Mouse (Mus musculus): ENCODE data around the gene Ccdc13.
A peak's percentile ranks its signal among the peaks of the same experiment; 100 is the strongest.

Gene Ccdc13

GRCm38 (mm10) chr9:121838829-121839621, at the start of gene Ccdc13:
TSS of gene Ccdc13 (minus strand) at chr9:121839461.
- peak; percentile 48 to 61 for DNase-seq (ENCODE audit: low spot score in 2 of 2)

DNA sequence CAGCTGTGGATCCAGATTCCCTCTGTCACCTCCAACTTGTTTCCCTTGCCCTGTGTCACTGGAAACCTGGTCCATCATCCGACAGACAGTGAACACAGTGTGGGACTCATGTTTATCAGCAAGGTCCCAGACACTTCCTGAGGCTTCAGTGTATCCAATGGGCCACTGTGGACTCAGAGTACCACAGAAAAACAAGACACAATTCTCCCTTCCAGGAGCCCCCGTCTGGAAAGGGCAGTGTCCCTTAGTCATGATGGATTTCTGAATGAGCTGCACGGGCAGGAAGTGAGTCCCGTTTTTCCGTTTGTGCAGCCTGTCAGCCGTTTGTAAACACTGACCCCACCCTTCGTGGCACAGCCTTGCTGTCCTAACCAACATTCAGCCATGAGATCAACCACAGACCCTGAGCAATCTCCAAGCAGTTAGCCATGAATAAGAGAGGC, 42.8 kb upstream of the Ccdc13 start:
- DNase-seq (ENCODE audit: low spot score in 2 of 2) = no peak

DNA sequence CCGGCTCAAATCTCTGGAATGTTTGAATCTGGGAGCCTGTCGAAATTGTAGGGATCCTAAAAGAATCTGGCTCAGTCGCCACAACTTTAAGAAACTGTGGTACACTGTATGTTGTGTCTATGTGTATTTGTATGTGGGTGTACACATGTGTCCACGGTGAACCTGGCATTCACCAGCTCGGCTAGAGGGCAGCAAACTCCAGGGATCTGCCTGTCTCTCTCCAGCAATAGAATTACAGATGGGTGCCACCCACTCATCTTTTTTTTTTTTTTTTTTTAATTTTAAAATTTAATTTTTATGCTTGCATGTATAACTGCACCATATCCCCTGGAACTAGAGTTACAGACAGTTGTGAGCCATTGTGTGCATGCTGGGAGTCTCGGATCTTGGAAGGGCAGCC, 42.0 kb upstream of the Ccdc13 start:
- DNase-seq (ENCODE audit: low spot score in 2 of 2) = no peak

GRCm38 (mm10) chr9:121880840-121881239, 41.6 kb upstream of the Ccdc13 start:
- DNase-seq (ENCODE audit: low spot score in 2 of 2) = peak; percentile 53 to 68

- DNase-seq (ENCODE audit: low spot score in 2 of 2) = no peak
Observed at GRCm38 (mm10) chr9:121877052-121877740, 37.9 kb upstream of the Ccdc13 start.

DNA sequence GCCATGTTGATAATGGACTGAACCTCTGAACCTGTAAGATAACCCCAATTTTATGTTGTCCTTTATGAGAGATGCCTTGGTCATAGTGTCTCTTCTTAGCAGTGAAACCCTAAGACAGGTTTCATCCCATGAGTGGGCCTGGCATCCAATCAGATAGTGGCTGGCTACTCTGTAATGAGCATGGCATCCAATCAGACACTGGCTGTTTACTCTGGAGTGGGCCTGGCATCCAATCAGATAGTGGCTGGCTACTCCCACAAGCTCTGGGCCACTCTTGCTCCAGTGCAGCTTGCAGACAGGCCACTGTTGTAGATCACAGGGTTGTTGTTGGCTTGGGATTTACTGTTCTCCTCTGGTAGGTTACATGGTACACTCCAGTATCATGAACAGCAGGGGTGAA, 34.3 kb upstream of the Ccdc13 start:
- no peak for DNase-seq (ENCODE audit: low spot score in 2 of 2)

DNA sequence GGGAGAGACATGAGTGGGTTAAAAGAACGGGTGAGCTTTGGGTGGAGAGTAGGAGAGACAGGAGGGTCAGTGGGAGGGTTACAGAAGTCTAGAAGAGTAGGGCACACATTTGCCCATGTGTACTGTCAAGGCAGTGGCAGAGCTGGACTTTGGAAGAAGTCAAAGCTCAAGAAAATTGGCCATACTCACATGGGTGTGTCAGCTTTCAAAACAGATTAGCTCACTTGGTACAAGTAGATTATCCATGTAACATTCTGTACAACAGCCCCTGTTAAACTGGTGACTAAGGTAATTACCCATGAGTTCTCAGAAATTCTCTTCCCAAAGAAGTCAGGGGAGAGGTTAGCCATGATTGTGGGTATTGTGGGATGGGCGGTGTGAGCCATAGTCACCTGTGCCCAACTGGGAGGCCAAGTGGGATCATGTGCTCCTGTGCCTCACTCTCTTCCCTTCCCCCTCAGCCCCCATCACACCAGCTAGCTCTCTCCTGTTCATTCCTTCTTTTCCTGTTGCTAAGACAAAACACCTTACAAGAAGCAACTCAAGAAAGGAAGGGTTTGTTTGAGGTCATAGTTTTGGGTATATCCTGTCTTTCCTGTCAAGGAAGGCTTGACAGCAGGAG, 32.9 kb upstream of the Ccdc13 start:
- no peak for DNase-seq (ENCODE audit: low spot score in 2 of 2)

GRCm38 (mm10) chr9:121869973-121870515, 30.8 kb upstream of the Ccdc13 start:
- DNase-seq (ENCODE audit: low spot score in 2 of 2) = no peak

DNA sequence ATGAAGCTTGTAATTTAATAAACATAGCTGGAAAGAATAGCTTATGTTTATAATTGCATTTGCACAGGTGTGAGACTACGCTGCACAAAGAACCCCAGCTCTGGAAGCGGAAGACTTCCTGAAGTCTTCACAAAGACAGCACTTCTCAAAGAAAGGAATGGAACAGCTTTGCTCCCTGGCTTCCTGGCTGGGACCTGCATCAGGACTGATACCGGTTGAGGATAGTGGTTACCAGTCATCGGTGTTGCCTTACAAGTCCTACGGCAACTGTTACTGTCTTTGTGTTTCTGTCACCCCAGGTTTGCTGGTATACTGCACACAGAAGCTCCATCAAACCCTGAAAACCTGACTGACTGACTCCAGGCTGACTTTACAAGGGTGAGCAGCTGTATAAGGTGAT, 30.2 kb upstream of the Ccdc13 start:
- no peak for DNase-seq (ENCODE audit: low spot score in 2 of 2)

DNA sequence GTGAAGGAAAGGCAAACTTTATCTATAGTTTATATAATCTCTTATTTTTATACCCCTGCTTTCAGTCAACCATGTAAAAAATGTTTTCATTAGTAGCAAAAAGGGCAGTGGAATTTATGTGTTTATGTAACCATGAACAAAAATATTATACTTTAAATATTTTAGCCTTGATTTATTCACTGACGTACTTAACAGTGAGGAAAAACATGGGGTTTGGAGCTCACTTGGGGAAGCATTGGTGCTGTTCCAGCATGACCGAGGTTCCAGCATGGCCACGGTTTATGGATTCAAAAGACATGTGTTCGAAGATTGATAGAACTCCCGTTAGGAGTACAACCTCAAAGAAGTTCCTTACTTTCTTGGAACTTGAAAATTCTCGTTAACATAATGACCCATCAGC, 29.0 kb upstream of the Ccdc13 start:
- DNase-seq (ENCODE audit: low spot score in 2 of 2) = no peak

GRCm38 (mm10) chr9:121867632-121868031, 28.4 kb upstream of the Ccdc13 start:
- no peak for DNase-seq (ENCODE audit: low spot score in 2 of 2)

GRCm38 (mm10) chr9:121865425-121866008, 26.3 kb upstream of the Ccdc13 start:
- DNase-seq (ENCODE audit: low spot score in 2 of 2) = no peak

- no peak for DNase-seq (ENCODE audit: low spot score in 2 of 2)
Observed at GRCm38 (mm10) chr9:121864837-121865236, 25.6 kb upstream of the Ccdc13 start.

DNA sequence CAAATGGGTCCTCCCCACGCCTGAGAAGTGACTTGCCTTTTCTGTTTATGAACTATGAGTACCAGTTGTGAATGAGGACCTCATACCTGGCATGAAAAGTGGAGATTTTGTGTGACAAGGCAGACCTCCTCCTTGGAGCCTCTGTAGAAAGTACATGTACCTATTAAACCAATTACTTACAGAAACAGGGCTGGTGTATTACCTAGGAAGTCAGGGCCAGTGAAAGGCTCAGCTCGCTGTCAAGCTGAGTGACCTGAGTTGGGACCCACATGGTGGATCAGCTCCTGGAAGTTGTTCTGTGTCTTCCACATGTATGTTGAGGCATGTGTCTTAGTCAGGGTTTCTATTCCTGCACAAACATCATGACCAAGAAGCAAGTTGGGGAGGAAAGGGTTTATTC, 21.7 kb upstream of the Ccdc13 start:
- no peak for DNase-seq (ENCODE audit: low spot score in 2 of 2)

GRCm38 (mm10) chr9:121859345-121859744, 20.1 kb upstream of the Ccdc13 start:
- no peak for DNase-seq (ENCODE audit: low spot score in 2 of 2)

DNA sequence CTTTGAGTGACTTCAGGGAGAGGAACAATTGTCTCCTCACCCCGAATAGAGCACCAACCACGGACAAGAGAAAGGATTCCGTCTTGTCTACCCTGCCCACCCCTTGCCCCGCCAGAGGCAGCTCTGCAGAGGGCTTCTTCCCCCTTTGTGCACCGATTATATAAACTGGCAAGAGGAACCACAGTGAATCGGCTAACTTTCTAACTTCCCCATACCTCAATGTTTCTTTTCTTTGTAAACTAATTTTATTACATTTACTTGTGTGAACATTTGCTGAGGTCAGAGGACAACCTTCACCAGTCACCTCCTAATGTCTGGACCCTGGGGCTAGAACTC, 18.9 kb upstream of the Ccdc13 start, which contains the start of gene Higd1a:
Gene Higd1a (minus strand): TSS at position 210 of the 336 bp plus-strand sequence.
- no peak for DNase-seq (ENCODE audit: low spot score in 2 of 2)

DNA sequence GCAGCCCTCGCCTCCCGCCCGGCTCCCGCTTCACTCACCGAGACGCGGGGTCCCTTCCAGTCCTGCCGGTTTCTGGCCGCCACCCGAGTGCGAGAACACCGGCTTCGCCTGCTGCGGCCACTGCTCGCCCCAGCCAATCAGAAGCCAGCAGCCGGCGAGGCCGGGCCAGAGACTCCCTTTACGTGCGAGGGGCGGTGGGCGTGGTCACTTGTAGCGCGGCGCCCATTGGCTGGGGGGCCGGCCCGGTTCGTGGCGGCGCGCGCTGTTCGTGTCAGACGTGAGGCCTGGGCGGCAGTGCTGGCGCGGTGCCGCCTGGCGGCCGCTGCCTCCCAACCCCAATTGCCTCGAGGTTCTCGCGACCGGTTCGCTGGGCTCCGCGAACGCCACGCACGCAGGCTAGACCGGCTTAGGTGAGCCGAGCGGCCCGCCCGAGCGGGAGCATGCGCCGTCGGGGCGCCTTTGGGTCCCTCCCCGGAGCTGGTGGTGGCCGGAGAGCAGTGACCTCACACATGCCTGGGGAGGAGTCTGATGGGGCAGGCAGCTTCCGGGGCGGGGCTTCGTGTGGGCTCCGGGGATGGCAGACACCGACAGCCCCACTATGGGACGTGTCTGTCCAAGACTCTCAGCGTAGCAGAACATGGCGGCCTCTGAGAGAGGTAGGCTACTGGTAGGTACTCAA, 18.4 kb upstream of the Ccdc13 start:
- DNase-seq (ENCODE audit: low spot score in 2 of 2) = peak; percentile 96 to 97

DNA sequence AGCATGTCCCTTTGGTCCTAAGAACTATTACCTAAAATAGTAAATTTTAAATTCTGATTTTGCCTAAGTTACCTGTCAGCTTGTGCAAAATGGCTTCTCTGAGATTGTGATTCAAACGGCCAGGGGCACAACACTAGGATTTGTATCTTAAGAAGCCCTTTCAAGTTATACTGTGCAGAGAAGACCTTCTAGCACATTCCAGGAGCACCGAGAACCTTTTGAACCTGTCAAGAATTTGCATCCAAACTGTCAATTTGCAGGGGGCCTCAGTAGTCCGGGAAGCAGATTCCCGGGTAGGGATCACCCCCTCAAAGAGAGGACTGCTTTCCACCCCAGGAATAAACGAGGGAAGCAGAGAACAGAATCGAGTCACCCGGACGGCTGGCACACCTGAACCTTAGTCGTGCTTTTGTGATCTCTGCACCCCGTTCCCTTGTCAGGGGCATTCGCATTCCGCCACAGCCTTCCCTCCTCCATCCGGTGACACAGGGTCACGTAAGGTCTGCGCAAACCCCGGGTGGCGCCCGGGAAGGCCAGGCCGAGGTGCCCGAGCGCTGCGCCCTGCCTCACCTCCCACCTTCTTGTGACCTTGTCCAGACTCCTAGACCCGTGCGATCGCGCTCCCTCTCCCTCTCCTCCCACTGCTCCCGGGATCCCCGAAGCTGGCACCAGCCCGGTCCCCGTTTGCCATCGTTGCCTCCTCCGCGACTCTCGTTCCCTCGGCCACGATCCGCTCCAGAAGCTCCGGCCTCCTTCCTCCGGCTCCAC, 17.6 kb upstream of the Ccdc13 start:
- DNase-seq (ENCODE audit: low spot score in 2 of 2) = peak in 1 of 2 experiments; percentile 37

DNA sequence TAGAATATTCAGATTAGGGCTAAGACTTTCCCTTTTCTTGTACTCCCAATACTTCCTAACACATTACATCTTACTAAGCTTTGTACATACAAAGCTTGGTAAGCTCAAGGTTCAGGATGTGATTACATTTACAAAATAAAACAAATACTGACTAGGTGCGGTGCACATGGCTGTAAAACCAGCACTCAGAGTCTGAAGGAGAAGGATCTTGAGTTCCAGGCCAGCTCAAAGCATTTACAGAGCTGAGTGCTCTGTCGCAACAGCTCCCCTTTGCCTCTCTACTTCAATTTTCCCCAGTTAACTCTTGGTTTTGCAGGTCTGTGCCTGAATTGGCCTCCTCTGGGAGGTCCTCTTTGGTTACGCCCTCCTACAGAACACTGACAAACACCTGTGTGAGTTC, 15.0 kb upstream of the Ccdc13 start:
- no peak for DNase-seq (ENCODE audit: low spot score in 2 of 2)

DNA sequence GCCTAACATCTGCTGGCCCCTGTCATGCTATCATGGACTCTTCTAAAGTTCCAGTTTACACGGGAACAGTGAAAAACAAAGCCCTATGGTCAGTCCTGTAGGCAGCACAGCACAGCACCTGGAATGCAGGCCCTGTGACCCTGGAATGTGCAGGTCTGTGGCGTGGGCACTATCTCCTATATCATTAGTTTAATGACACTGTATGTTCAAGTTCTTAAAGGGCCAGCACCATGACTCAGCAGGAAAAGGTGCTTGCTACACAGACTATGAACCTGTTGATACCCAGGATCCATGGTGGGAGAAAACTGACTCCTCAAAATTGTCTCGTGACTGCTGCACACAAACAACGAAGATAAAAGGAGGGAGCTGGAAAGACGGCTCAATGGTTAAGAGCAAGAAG, 8.6 kb upstream of the Ccdc13 start:
- no peak for DNase-seq (ENCODE audit: low spot score in 2 of 2)

- DNase-seq (ENCODE audit: low spot score in 2 of 2) = no peak
Observed at GRCm38 (mm10) chr9:121847138-121847537, 7.9 kb upstream of the Ccdc13 start.
